11 mouse cellular contexts compared by ENCODE assay signal in genomic region chr5:65175918-65176484, GRCm38 (mm10). TPM values are rescaled to one million over a fixed set of nuclear protein-coding genes. Genes with fewer than 3 reads are reported as not detected.
DNase-seq lines count a peak whose midpoint lies in the region; ATAC-seq and TF ChIP-seq lines count a peak whose summit lies in the region.
"Had no signal": no experiment of that assay in that cellular context is flagged by ENCODE, and none has a peak within 500 bp of the region (broad histone marks: within the 10 kb centered on the region; RNA-seq: fewer than 3 reads in every experiment).

No protein-coding gene starts in this region.

- H3K4me3 ChIP-seq in heart, embryonic 12.5 days = no peak overlapping the region
- H3K4me3 ChIP-seq in ES-Bruce4 (ENCODE audit: low read depth, low read length) = peak overlapping the region; percentile 39
- H3K4me3 ChIP-seq in forebrain, embryonic 16.5 days (replicated peaks; ENCODE audit: low read length) = peak overlapping the region; percentile 28
- no peak overlapping the region for H3K4me3 ChIP-seq in midbrain, embryonic 12.5 days
- H3K4me3 ChIP-seq: limb, embryonic 12.5 days had no signal

- H3K36me3 ChIP-seq in heart, embryonic 12.5 days = no peaks in the 10 kb centered on the region
- H3K36me3 ChIP-seq in ES-Bruce4 (ENCODE audit: control insufficient read depth, insufficient read depth, low read length, poor library complexity, severe bottlenecking) = no peaks in the 10 kb centered on the region
- no peaks in the 10 kb centered on the region for H3K36me3 ChIP-seq in forebrain, embryonic 16.5 days (ENCODE audit: control insufficient read depth, insufficient read depth)
- H3K36me3 ChIP-seq in midbrain, embryonic 12.5 days = no peaks in the 10 kb centered on the region
- H3K36me3 ChIP-seq: limb, embryonic 12.5 days had no signal

- no peaks in the 10 kb centered on the region for H3K27me3 ChIP-seq in heart, embryonic 12.5 days (replicated peaks)
- no peaks in the 10 kb centered on the region for H3K27me3 ChIP-seq in ES-Bruce4 (ENCODE audit: control insufficient read depth, insufficient read depth, low read length, poor library complexity, severe bottlenecking)
- H3K27me3 ChIP-seq in forebrain, embryonic 16.5 days (replicated peaks; ENCODE audit: control insufficient read depth, insufficient read depth, low read length) = no peaks in the 10 kb centered on the region
- H3K27me3 ChIP-seq in midbrain, embryonic 12.5 days = no peaks in the 10 kb centered on the region
- H3K27me3 ChIP-seq: limb, embryonic 12.5 days had no signal

- 68% methylated on average over 13 of the region's 13 CpGs for WGBS in heart, embryonic 12.5 days
- 50% methylated on average over 13 of the region's 13 CpGs for WGBS in forebrain, embryonic 16.5 days
- 65% methylated on average over 13 of the region's 13 CpGs for WGBS in midbrain, embryonic 12.5 days

- no peak for TF ChIP-seq POLR2A in ES-Bruce4 (IDR thresholded peaks at IDR 0.05; ENCODE audit: insufficient read depth, low read length)

- no peak for DNase-seq in heart, postnatal 14 days
- no peak for DNase-seq in left cerebral cortex, postnatal 36 days (ENCODE audit: low spot score in 2 of 2)
- no peak for DNase-seq in embryo, embryonic 9.5 days (ENCODE audit: extremely low spot score)
- no peak for DNase-seq in left cerebral cortex, postnatal 4 days
- DNase-seq: embryo, embryonic 11 days; heart, postnatal 4 days had no signal

- ATAC-seq in heart, embryonic 12.5 days (ENCODE audit: insufficient number of reproducible peaks, low FRiP score) = no peak
- ATAC-seq in forebrain, embryonic 16.5 days = peak; percentile 43
- ATAC-seq in midbrain, embryonic 12.5 days (ENCODE audit: low FRiP score, low read depth) = peak; percentile 65; the same call in 1 of the 2 replicates

- peaks cover 33% of the 10 kb centered on the region for H3K4me1 ChIP-seq in heart, embryonic 12.5 days (replicated peaks)
- no peaks in the 10 kb centered on the region for H3K4me1 ChIP-seq in ES-Bruce4 (ENCODE audit: control insufficient read depth, insufficient read depth, low read length)
- peaks cover 18% of the 10 kb centered on the region for H3K4me1 ChIP-seq in forebrain, embryonic 16.5 days (replicated peaks; ENCODE audit: control insufficient read depth, insufficient read depth, low read length)
- H3K4me1 ChIP-seq in midbrain, embryonic 12.5 days = peaks cover 2% of the 10 kb centered on the region

- H3K4me2 ChIP-seq in heart, embryonic 12.5 days = peak overlapping the region; percentile 17
- peak overlapping the region; percentile 54 for H3K4me2 ChIP-seq in forebrain, embryonic 16.5 days (ENCODE audit: low read length)
- peak overlapping the region; percentile 25 for H3K4me2 ChIP-seq in midbrain, embryonic 12.5 days (replicated peaks)

- TF ChIP-seq CTCF in ES-Bruce4 (IDR thresholded peaks at IDR 0.05; ENCODE audit: low read depth, low read length) = no peak

- H3K9me3 ChIP-seq in heart, embryonic 12.5 days (replicated peaks) = no peaks in the 10 kb centered on the region
- no peaks in the 10 kb centered on the region for H3K9me3 ChIP-seq in ES-Bruce4 (replicated peaks; ENCODE audit: control insufficient read depth, insufficient read depth, low read length, poor library complexity, severe bottlenecking)
- H3K9me3 ChIP-seq in forebrain, embryonic 16.5 days (ENCODE audit: control insufficient read depth, low read length) = no peaks in the 10 kb centered on the region
- no peaks in the 10 kb centered on the region for H3K9me3 ChIP-seq in midbrain, embryonic 12.5 days
- H3K9me3 ChIP-seq: limb, embryonic 12.5 days had no signal

- TF ChIP-seq EP300 in ES-Bruce4 (IDR thresholded peaks at IDR 0.05; ENCODE audit: insufficient read depth, low read depth, low read length) = no peak

- intact Hi-C loops in heart, postnatal 14 days (cut with DNase I) = no loop called here
- intact Hi-C loops in left cerebral cortex, postnatal 36 days (cut with DNase I) = no loop called here
- intact Hi-C loops in left cerebral cortex, postnatal 4 days (cut with DNase I) = no loop called here

- H3K27ac ChIP-seq in heart, embryonic 12.5 days (ENCODE audit: poor library complexity, severe bottlenecking) = peak overlapping the region; percentile 47; the same call in 1 of the 2 replicates
- H3K27ac ChIP-seq in ES-Bruce4 (ENCODE audit: insufficient read depth, low read length) = no peak overlapping the region
- peak overlapping the region; percentile 50; the same call in 1 of the 2 replicates for H3K27ac ChIP-seq in forebrain, embryonic 16.5 days (ENCODE audit: low read length)
- 0 out of 2 replicates have a peak overlapping the region, but pooled peaks have one; percentile 31 for H3K27ac ChIP-seq in midbrain, embryonic 12.5 days (replicated peaks)

- H3K9ac ChIP-seq in heart, embryonic 12.5 days = no peak overlapping the region
- H3K9ac ChIP-seq in ES-Bruce4 (ENCODE audit: low read depth, poor library complexity, severe bottlenecking) = 0 out of 2 replicates have a peak overlapping the region, but pooled peaks have one; percentile 18
- peak overlapping the region; percentile 48 for H3K9ac ChIP-seq in forebrain, embryonic 16.5 days (replicated peaks; ENCODE audit: low read depth, low read length)
- no peak overlapping the region for H3K9ac ChIP-seq in midbrain, embryonic 12.5 days (replicated peaks)
- H3K9ac ChIP-seq: limb, embryonic 12.5 days had no signal

RNA-seq across cellular contexts. Expression of gene Wdr19, which starts 23.5 kb away (rescaled TPM):
- polyA plus RNA-seq in heart, embryonic 12.5 days (2016; fragmentation: Nextera tagmentation; extraction: Ambion mirVana) = 7.9 and 8.4 TPM in 2 replicates
- total RNA-seq in heart, postnatal 14 days (2021) = 1 to 10 TPM; 2.7 to 4.5 TPM
- 13.8 and 13.9 TPM in 2 replicates for polyA plus RNA-seq in ES-Bruce4 (2011; ENCODE audit: insufficient read depth, insufficient read length, low read depth, missing spikeins)
- 13.6 and 14.9 TPM in 2 replicates for polyA plus RNA-seq in forebrain, embryonic 16.5 days (2015; fragmentation: Nextera tagmentation; extraction: Ambion mirVana)
- polyA plus RNA-seq in midbrain, embryonic 12.5 days (2016; fragmentation: Nextera tagmentation; extraction: Ambion mirVana) = 16.6 and 18.1 TPM in 2 replicates
- 10 to 100 TPM; 20.6 to 22.2 TPM for total RNA-seq in left cerebral cortex, postnatal 36 days (2021)
- 10 to 100 TPM; 16.3 to 19.3 TPM for total RNA-seq in left cerebral cortex, postnatal 4 days (2021)

Comparison
In these comparisons a context has a peak if more than half of its experiments do, and no peak if none do; other contexts are left out.
1. H3K4me3 ChIP-seq: peak in ES-Bruce4 (single experiment) and forebrain, embryonic 16.5 days (single experiment); none in heart, embryonic 12.5 days (single experiment) and midbrain, embryonic 12.5 days (single experiment).
2. H3K9ac ChIP-seq: peak in ES-Bruce4 (single experiment) and forebrain, embryonic 16.5 days (single experiment); none in heart, embryonic 12.5 days (single experiment) and midbrain, embryonic 12.5 days (single experiment).
3. Peak in every context shown above with its lines, with median percentiles within 50 percentile points of each other: H3K4me2 ChIP-seq.